Mouse (Mus musculus): ENCODE data around the gene Amigo1. TPM values are rescaled to one million over a fixed set of nuclear protein-coding genes. Genes with fewer than 3 reads are reported as not detected.

The Amigo1 gene
- polyA plus RNA-seq, 1 experiment from 2014 or later, result 2.8 TPM

DNA sequence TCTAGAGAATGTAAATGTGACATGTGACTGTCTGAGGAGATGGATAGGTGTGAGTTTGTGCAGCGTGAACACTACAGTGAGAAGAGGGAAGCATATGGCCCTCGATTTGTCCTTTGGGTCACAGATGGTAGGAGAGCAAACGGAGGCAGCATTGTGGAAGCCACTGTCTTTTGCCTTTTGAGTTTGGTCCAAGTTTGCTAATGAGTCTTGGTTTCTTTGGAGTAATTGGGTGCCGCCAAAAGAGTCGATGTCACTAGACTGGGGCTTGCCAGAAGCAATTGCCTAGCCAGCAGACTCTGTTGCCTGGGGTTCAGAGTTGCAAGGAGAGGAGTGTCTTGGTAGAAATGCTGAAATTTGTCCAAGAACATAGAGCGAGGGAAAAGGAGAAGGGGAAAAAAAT, 25.7 kb downstream of the Amigo1 start:
- no peaks in the 10 kb centered on the region for H3K9me3 ChIP-seq (ENCODE audit: control insufficient read depth)
- no peak overlapping the region for H3K4me3 ChIP-seq (ENCODE audit: low read depth, low read length)
- H3K27ac ChIP-seq (ENCODE audit: low read depth, low read length), result no peak overlapping the region
- no peak for TF ChIP-seq CTCF (IDR thresholded peaks at IDR 0.05; ENCODE audit: low read depth)
- no peak overlapping the region for H3K9ac ChIP-seq (ENCODE audit: low read depth, low read length)
- H3K27me3 ChIP-seq (replicated peaks; ENCODE audit: control insufficient read depth, insufficient read depth, low read length), result 0 out of 2 replicates have a peak, but pooled peaks cover 3% of the 10 kb centered on the region
- WGBS, result 84% methylated on average over 6 of the region's 6 CpGs
- no peak overlapping the region for H3K4me2 ChIP-seq (replicated peaks; ENCODE audit: low read depth)
- ATAC-seq, result no peak
- H3K36me3 ChIP-seq (ENCODE audit: control insufficient read depth, insufficient read depth), result peaks cover 7% of the 10 kb centered on the region; the same call in 1 of the 2 replicates
- peaks cover 5% of the 10 kb centered on the region for H3K4me1 ChIP-seq (replicated peaks; ENCODE audit: control insufficient read depth, insufficient read depth, low read length)

DNA sequence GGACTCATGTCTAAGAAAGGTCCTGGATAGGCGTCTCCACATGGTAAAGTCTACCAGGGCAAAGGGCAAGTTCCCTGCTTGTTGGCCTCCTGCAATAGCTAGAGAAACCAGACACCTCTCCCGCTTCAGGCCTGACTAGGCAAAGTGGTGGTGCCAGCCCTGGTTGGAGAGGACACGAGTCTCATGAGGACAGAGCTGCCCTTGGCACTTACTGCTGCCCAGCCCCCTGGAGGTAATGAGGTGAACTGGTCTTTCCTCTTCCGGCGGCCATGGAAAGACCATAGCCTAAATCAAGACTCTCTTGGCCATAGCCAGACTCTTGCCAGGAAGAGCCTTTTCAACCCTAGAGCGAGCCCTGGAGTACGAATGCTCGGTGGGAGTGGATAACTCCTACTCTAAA, 26.3 kb downstream of the Amigo1 start:
- TF ChIP-seq CTCF (IDR thresholded peaks at IDR 0.05; ENCODE audit: low read depth), result peak; percentile 32
- no peak for ATAC-seq
- no peak overlapping the region for H3K27ac ChIP-seq (ENCODE audit: low read depth, low read length)
- H3K4me3 ChIP-seq (ENCODE audit: low read depth, low read length), result no peak overlapping the region
- WGBS, result 64% methylated on average over 8 of the region's 8 CpGs
- peaks cover 7% of the 10 kb centered on the region; the same call in 1 of the 2 replicates for H3K36me3 ChIP-seq (ENCODE audit: control insufficient read depth, insufficient read depth)
- H3K4me1 ChIP-seq (replicated peaks; ENCODE audit: control insufficient read depth, insufficient read depth, low read length), result peaks cover 5% of the 10 kb centered on the region
- no peak overlapping the region for H3K9ac ChIP-seq (ENCODE audit: low read depth, low read length)
- no peak overlapping the region for H3K4me2 ChIP-seq (replicated peaks; ENCODE audit: low read depth)
- 0 out of 2 replicates have a peak, but pooled peaks cover 3% of the 10 kb centered on the region for H3K27me3 ChIP-seq (replicated peaks; ENCODE audit: control insufficient read depth, insufficient read depth, low read length)
- no peaks in the 10 kb centered on the region for H3K9me3 ChIP-seq (ENCODE audit: control insufficient read depth)

DNA sequence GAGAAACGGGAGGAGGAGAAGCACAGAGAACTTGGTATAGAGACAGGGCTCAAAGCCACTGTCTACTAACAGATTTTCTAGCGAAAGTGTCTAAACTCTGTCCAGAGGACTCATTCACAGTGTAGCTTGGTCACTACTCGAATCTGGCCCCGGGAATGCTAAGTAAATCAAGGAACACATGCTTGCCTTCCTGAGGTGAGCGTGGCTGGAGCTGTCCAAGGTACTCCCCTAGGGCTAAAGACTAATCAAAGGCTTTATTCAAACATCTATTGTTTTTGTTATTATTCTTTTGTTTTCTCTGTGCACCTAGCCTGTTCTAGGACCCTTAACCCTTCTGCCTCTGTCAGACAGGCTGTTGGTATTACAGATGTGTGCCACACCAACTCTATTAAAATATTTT, 28.6 kb downstream of the Amigo1 start:
- Histone ChIP-seq H3K4me3 (ENCODE audit: low read depth, low read length) (no peak overlapping the region), H3K4me2 (replicated peaks; ENCODE audit: low read depth) (no peak overlapping the region), H3K4me1 (replicated peaks; ENCODE audit: control insufficient read depth, insufficient read depth, low read length) (peaks cover under 1% of the 10 kb centered on the region), H3K9ac (ENCODE audit: low read depth, low read length) (no peak overlapping the region), H3K27ac (ENCODE audit: low read depth, low read length) (no peak overlapping the region), H3K9me3 (ENCODE audit: control insufficient read depth) (no peaks in the 10 kb centered on the region), H3K36me3 (ENCODE audit: control insufficient read depth, insufficient read depth) (no peaks in the 10 kb centered on the region), H3K27me3 (replicated peaks; ENCODE audit: control insufficient read depth, insufficient read depth, low read length) (0 out of 2 replicates have a peak, but pooled peaks cover 3% of the 10 kb centered on the region)
- no peak for ATAC-seq
- WGBS, result 6% methylated on average over 5 of the region's 5 CpGs
- no peak for TF ChIP-seq CTCF (IDR thresholded peaks at IDR 0.05; ENCODE audit: low read depth)

DNA sequence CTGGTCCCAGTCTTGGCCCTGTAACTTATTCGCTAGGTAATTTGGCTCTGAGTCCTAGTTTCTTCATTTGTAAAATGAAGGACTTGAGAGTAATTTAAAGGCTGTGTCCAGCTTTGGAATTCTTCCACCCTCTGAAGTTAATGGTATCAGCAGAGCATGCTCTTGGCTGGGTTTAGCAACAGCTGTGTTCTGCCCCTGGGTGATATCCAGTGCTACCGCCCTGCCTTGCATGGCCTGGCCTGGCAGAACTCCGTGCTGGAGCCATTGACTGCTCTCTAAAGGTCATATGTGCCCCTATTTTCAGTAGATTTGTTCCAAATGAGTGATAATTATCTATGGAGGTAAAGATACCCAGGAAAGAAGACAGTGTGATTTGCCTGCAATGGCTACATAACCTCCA, 34.5 kb downstream of the Amigo1 start:
- no peak overlapping the region for H3K9ac ChIP-seq (ENCODE audit: low read depth, low read length)
- no peak overlapping the region for H3K4me2 ChIP-seq (replicated peaks; ENCODE audit: low read depth)
- no peak for TF ChIP-seq CTCF (IDR thresholded peaks at IDR 0.05; ENCODE audit: low read depth)
- no peaks in the 10 kb centered on the region for H3K9me3 ChIP-seq (ENCODE audit: control insufficient read depth)
- no peak for ATAC-seq
- no peaks in the 10 kb centered on the region for H3K4me1 ChIP-seq (replicated peaks; ENCODE audit: control insufficient read depth, insufficient read depth, low read length)
- WGBS, result 81% methylated on average over 3 of the region's 3 CpGs
- H3K27me3 ChIP-seq (replicated peaks; ENCODE audit: control insufficient read depth, insufficient read depth, low read length), result peaks cover 15% of the 10 kb centered on the region
- no peaks in the 10 kb centered on the region for H3K36me3 ChIP-seq (ENCODE audit: control insufficient read depth, insufficient read depth)
- no peak overlapping the region for H3K27ac ChIP-seq (ENCODE audit: low read depth, low read length)
- no peak overlapping the region for H3K4me3 ChIP-seq (ENCODE audit: low read depth, low read length)

DNA sequence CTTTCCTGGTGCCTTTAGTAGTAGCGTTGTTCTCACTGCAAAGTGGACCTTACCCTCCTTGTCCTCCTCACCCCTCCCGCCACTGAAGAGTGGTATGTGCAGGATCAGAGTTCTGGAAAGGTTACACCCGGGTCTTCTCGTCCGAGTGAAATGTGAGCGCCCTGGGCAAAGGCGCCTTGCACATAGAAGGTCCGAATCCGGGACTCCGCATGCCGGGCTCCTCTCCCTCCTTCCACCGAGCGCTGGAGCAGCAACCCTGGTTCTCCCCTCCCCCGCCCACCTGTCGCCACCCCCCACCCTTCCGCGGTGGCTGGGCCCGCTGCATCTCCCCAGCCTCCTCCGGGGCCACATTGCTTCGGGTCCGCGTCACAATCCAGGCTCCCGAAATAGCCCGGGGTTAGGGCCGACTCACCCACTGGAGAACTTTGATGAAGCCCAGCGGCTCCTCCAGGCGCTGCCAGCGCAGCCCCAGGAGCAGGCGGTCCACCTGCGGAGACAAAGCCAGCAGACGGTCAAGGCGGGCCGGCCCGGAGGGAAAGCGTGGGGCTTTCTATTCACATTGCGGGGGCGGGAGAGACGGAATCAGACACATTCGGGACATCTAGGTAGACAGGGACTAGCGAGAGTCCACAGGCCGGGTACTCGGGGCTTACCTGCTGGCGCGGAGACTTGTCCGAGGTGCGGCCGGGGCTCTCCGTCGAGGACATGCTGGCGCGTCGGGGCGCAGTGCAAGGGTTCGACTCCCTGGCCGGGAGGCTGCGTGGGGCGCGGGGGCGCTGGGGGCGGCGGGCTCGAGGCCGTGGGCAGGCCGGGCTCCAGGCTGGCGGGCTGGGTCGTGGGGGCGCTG, 39.8 kb downstream of the Amigo1 start:
- peaks cover 20% of the 10 kb centered on the region for H3K27me3 ChIP-seq (replicated peaks; ENCODE audit: control insufficient read depth, insufficient read depth, low read length)
- no peaks in the 10 kb centered on the region for H3K9me3 ChIP-seq (ENCODE audit: control insufficient read depth)
- no peaks in the 10 kb centered on the region; the same call in 1 of the 2 replicates for H3K4me1 ChIP-seq (replicated peaks; ENCODE audit: control insufficient read depth, insufficient read depth, low read length)
- ATAC-seq, result peak; percentile 46
- peak overlapping the region; percentile 76 for H3K4me2 ChIP-seq (replicated peaks; ENCODE audit: low read depth)
- peak overlapping the region; percentile 46 for H3K4me3 ChIP-seq (ENCODE audit: low read depth, low read length)
- H3K9ac ChIP-seq (ENCODE audit: low read depth, low read length), result peak overlapping the region; percentile 46; the same call in 1 of the 2 replicates
- no peaks in the 10 kb centered on the region for H3K36me3 ChIP-seq (ENCODE audit: control insufficient read depth, insufficient read depth)
- no peak overlapping the region for H3K27ac ChIP-seq (ENCODE audit: low read depth, low read length)
- TF ChIP-seq CTCF (IDR thresholded peaks at IDR 0.05; ENCODE audit: low read depth), result no peak
- WGBS, result 2% methylated on average over 67 of the region's 67 CpGs

DNA sequence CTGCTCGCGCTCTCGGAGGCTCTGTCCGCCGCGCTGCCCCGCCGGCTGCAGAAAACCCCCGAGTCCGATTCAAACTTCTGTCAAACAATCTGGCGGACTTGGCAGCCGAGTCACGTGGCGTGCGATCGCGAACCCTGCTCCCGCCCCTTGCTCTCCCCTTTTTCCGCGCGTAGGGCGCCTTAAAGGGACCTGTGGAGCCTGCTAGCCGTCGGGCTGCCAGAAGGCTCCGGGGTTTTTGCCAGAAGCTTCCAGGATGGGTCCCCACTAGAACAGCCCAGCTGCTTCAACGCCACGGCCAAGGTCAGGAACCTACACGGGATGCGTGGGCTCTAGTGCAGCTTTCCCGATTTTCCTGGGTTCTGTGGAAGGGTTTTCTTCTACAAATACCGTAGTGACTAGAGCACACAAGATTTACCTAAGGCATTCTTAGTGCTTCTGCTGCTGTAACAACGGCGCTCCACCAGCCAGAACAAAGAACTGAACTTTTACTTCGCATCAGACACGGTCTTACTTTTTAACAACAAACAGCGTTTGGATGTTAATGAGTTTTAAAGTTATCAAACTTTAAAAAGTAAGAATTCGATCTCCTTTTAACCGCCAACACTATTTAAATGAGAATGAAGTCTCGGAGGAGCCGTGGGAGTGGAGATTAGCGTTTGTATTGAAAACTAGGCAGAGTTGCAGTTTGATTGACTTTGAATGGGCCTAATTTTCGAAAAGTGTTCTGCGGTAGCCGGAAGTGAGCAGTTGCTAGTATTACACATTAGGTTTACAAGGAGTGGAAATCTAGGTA, 40.6 kb downstream of the Amigo1 start, which contains the start of gene Sypl2:
TSS of gene Sypl2 (minus strand) at position 91 of the 793 bp plus-strand sequence.
- Histone ChIP-seq H3K27ac (ENCODE audit: low read depth, low read length) (no peak within 1 kb of the TSS), H3K9ac (ENCODE audit: low read depth, low read length) (peak within 1 kb of the TSS; percentile 46; the same call in 1 of the 2 replicates), H3K27me3 (replicated peaks; ENCODE audit: control insufficient read depth, insufficient read depth, low read length) (peaks cover 17% of the 10 kb centered on the region), H3K9me3 (ENCODE audit: control insufficient read depth) (no peaks in the 10 kb centered on the region), H3K4me3 (ENCODE audit: low read depth, low read length) (peak within 1 kb of the TSS; percentile 46), H3K4me2 (replicated peaks; ENCODE audit: low read depth) (peak within 1 kb of the TSS; percentile 76), H3K4me1 (replicated peaks; ENCODE audit: control insufficient read depth, insufficient read depth, low read length) (no peaks in the 10 kb centered on the region; the same call in 1 of the 2 replicates), H3K36me3 (ENCODE audit: control insufficient read depth, insufficient read depth) (no peaks in the 10 kb centered on the region)
- peak; percentile 52; the same call in 1 of the 2 replicates for ATAC-seq
- 8% methylated on average over 44 of the region's 44 CpGs for whole genome bisulfite sequencing
- TF ChIP-seq CTCF (IDR thresholded peaks at IDR 0.05; ENCODE audit: low read depth), result 0 out of 2 replicates have a peak, but pooled peaks have one; percentile 2

All from intestine, postnatal 0 days (tissue).